Mouse (Mus musculus): ENCODE measurements around the gene Notch3. TPM values are rescaled to one million over a fixed set of nuclear protein-coding genes. Genes with fewer than 3 reads are reported as not detected.

Notch3 gene
- total RNA-seq, 2 experiments from 2014 or later = 5.3 to 6.7 TPM

- DNase-seq (ENCODE audit: low spot score in 2 of 2) = no peak
Observed at GRCm38 (mm10) chr17:32169518-32170225, 3.0 kb upstream of the Notch3 start.

- DNase-seq (ENCODE audit: low spot score in 2 of 2) = no peak
Observed at GRCm38 (mm10) chr17:32165803-32166595, 653 bp downstream of the Notch3 start.

GRCm38 (mm10) chr17:32165266-32165802 lies 1.3 kb downstream of the Notch3 start:
- DNase-seq (ENCODE audit: low spot score in 2 of 2) = no peak

- DNase-seq (ENCODE audit: low spot score in 2 of 2) = no peak
Observed at GRCm38 (mm10) chr17:32164780-32165179, 1.9 kb downstream of the Notch3 start.

GRCm38 (mm10) chr17:32163910-32164650 lies 2.6 kb downstream of the Notch3 start:
- DNase-seq (ENCODE audit: low spot score in 2 of 2) = no peak

- peak; percentile 37 to 59 for DNase-seq (ENCODE audit: low spot score in 2 of 2)
Observed at GRCm38 (mm10) chr17:32162112-32162850, 4.4 kb downstream of the Notch3 start.

- DNase-seq (ENCODE audit: low spot score in 2 of 2) = no peak
Observed at GRCm38 (mm10) chr17:32160882-32161281, 5.8 kb downstream of the Notch3 start.

GRCm38 (mm10) chr17:32158841-32159240 lies 7.8 kb downstream of the Notch3 start:
- no peak for DNase-seq (ENCODE audit: low spot score in 2 of 2)

- no peak for DNase-seq (ENCODE audit: low spot score in 2 of 2)
Observed at GRCm38 (mm10) chr17:32146718-32147117, 19.9 kb downstream of the Notch3 start.

- peak; percentile 78 to 80 for DNase-seq (ENCODE audit: low spot score in 2 of 2)
Observed at GRCm38 (mm10) chr17:32142907-32143854, 23.5 kb downstream of the Notch3 start.

GRCm38 (mm10) chr17:32142234-32142633 lies 24.4 kb downstream of the Notch3 start:
- no peak for DNase-seq (ENCODE audit: low spot score in 2 of 2)

GRCm38 (mm10) chr17:32133375-32133774 lies 33.3 kb downstream of the Notch3 start:
- no peak for DNase-seq (ENCODE audit: low spot score in 2 of 2)

- DNase-seq (ENCODE audit: low spot score in 2 of 2) = no peak
Observed at GRCm38 (mm10) chr17:32132087-32132486, 34.6 kb downstream of the Notch3 start.

GRCm38 (mm10) chr17:32130506-32130905 lies 36.1 kb downstream of the Notch3 start:
- DNase-seq (ENCODE audit: low spot score in 2 of 2) = no peak

GRCm38 (mm10) chr17:32127195-32127594 lies 39.5 kb downstream of the Notch3 start:
- no peak for DNase-seq (ENCODE audit: low spot score in 2 of 2)

- DNase-seq (ENCODE audit: low spot score in 2 of 2) = no peak
Observed at GRCm38 (mm10) chr17:32125407-32125806, 41.2 kb downstream of the Notch3 start.

- no peak for DNase-seq (ENCODE audit: low spot score in 2 of 2)
Observed at GRCm38 (mm10) chr17:32123545-32123944, 43.1 kb downstream of the Notch3 start.

- DNase-seq (ENCODE audit: low spot score in 2 of 2) = no peak
Observed at GRCm38 (mm10) chr17:32122587-32122970, 44.1 kb downstream of the Notch3 start.

- no peak for DNase-seq (ENCODE audit: low spot score in 2 of 2)
Observed at GRCm38 (mm10) chr17:32121833-32122586, 44.6 kb downstream of the Notch3 start.

Data from left cerebral cortex, adult 18-20 months (tissue).